Mouse (Mus musculus): ENCODE measurements around the gene Fam102a. TPM values are rescaled to one million over a fixed set of nuclear protein-coding genes. Genes with fewer than 3 reads are reported as not detected.

Fam102a gene
- total and polyA plus RNA-seq, 3 experiments = 28.7 to 35.0 (median 32.7) TPM

GRCm38 (mm10) chr2:32568149-32568548 lies 33.0 kb downstream of the Fam102a start:
- H3K4me3 ChIP-seq (ENCODE audit: low read depth, low read length) = no peak overlapping the region; the same call in 1 of the 2 replicates
- no peak for TF ChIP-seq TAL1 (conservative IDR thresholded peaks at IDR 0.05; ENCODE audit: low read depth, low read length)
- H3K36me3 ChIP-seq (replicated peaks) = peaks cover 76% of the 10 kb centered on the region
- DNase-seq (ENCODE audit: low spot score) (peak; percentile 21), ATAC-seq (ENCODE audit: extremely low read depth, insufficient number of reproducible peaks, low FRiP score, poor library complexity, severe bottlenecking) (no peak)
- H3K9me3 ChIP-seq (replicated peaks) = no peaks in the 10 kb centered on the region
- peaks cover 40% of the 10 kb centered on the region for H3K4me1 ChIP-seq (ENCODE audit: insufficient read depth, low read depth, low read length)
- H3K27me3 ChIP-seq (ENCODE audit: insufficient read depth, low read length) = no peaks in the 10 kb centered on the region

GRCm38 (mm10) chr2:32568941-32569340 lies 33.8 kb downstream of the Fam102a start:
- H3K36me3 ChIP-seq (replicated peaks) = peaks cover 76% of the 10 kb centered on the region
- ATAC-seq (ENCODE audit: extremely low read depth, insufficient number of reproducible peaks, low FRiP score, poor library complexity, severe bottlenecking) = no peak

GRCm38 (mm10) chr2:32570698-32571494 lies 35.8 kb downstream of the Fam102a start, which contains the start of gene Dpm2:
Gene Dpm2 (plus strand): TSS chr2:32570858.
- Histone ChIP-seq H3K4me1 (ENCODE audit: insufficient read depth, low read depth, low read length) (peaks cover 44% of the 10 kb centered on the region), H3K27me3 (ENCODE audit: insufficient read depth, low read length) (peaks cover 5% of the 10 kb centered on the region; the same call in 1 of the 2 replicates), H3K4me3 (ENCODE audit: low read depth, low read length) (peak within 1 kb of the TSS; percentile 77), H3K9me3 (replicated peaks) (no peaks in the 10 kb centered on the region), H3K36me3 (replicated peaks) (peaks cover 72% of the 10 kb centered on the region)
- ATAC-seq (ENCODE audit: extremely low read depth, insufficient number of reproducible peaks, low FRiP score, poor library complexity, severe bottlenecking) = peak; percentile 81
- DNase-seq (ENCODE audit: low spot score) = peak; percentile 96
- TF ChIP-seq GATA1 (IDR thresholded peaks at IDR 0.05; ENCODE audit: borderline replicate concordance, low read length) (no peak), CTCF (IDR thresholded peaks at IDR 0.05; ENCODE audit: low read depth, low read length) (no peak), TAL1 (conservative IDR thresholded peaks at IDR 0.05; ENCODE audit: low read depth, low read length) (no peak), POLR2AphosphoS5 (IDR thresholded peaks at IDR 0.05; ENCODE audit: insufficient replicate concordance, low read depth, low read length) (no peak), GATA2 (IDR thresholded peaks at IDR 0.05; ENCODE audit: borderline replicate concordance, low read depth, low read length) (no peak)

More at GRCm38 (mm10) chr2:32568941-32569340, 33.8 kb downstream of the Fam102a start:
- TF ChIP-seq GATA2 (IDR thresholded peaks at IDR 0.05; ENCODE audit: borderline replicate concordance, low read depth, low read length) (no peak), CTCF (IDR thresholded peaks at IDR 0.05; ENCODE audit: low read depth, low read length) (no peak), GATA1 (IDR thresholded peaks at IDR 0.05; ENCODE audit: borderline replicate concordance, low read length) (no peak), POLR2AphosphoS5 (IDR thresholded peaks at IDR 0.05; ENCODE audit: insufficient replicate concordance, low read depth, low read length) (no peak), TAL1 (conservative IDR thresholded peaks at IDR 0.05; ENCODE audit: low read depth, low read length) (no peak)
- Histone ChIP-seq H3K27me3 (ENCODE audit: insufficient read depth, low read length) (no peaks in the 10 kb centered on the region), H3K4me3 (ENCODE audit: low read depth, low read length) (no peak overlapping the region), H3K4me1 (ENCODE audit: insufficient read depth, low read depth, low read length) (peaks cover 41% of the 10 kb centered on the region), H3K9me3 (replicated peaks) (no peaks in the 10 kb centered on the region)
- DNase-seq (ENCODE audit: low spot score) = no peak

GRCm38 (mm10) chr2:32572196-32572595 lies 37.1 kb downstream of the Fam102a start:
- Histone ChIP-seq H3K4me3 (ENCODE audit: low read depth, low read length) (peak overlapping the region; percentile 77; the same call in 1 of the 2 replicates), H3K9me3 (replicated peaks) (no peaks in the 10 kb centered on the region), H3K36me3 (replicated peaks) (peaks cover 66% of the 10 kb centered on the region), H3K27me3 (ENCODE audit: insufficient read depth, low read length) (peaks cover 8% of the 10 kb centered on the region; the same call in 1 of the 2 replicates), H3K4me1 (ENCODE audit: insufficient read depth, low read depth, low read length) (peaks cover 36% of the 10 kb centered on the region)
- DNase-seq (ENCODE audit: low spot score) (no peak), ATAC-seq (ENCODE audit: extremely low read depth, insufficient number of reproducible peaks, low FRiP score, poor library complexity, severe bottlenecking) (no peak)
- no peak for TF ChIP-seq GATA1 (IDR thresholded peaks at IDR 0.05; ENCODE audit: borderline replicate concordance, low read length)
- no peak for TF ChIP-seq POLR2AphosphoS5 (IDR thresholded peaks at IDR 0.05; ENCODE audit: insufficient replicate concordance, low read depth, low read length)
- TF ChIP-seq TAL1 (conservative IDR thresholded peaks at IDR 0.05; ENCODE audit: low read depth, low read length) = no peak
- TF ChIP-seq CTCF (IDR thresholded peaks at IDR 0.05; ENCODE audit: low read depth, low read length) = no peak

GRCm38 (mm10) chr2:32574497-32574896 lies 39.4 kb downstream of the Fam102a start, which contains the start of gene Pip5kl1:
Gene Pip5kl1 (plus strand): TSS chr2:32574797.
- TF ChIP-seq POLR2AphosphoS5 (IDR thresholded peaks at IDR 0.05; ENCODE audit: insufficient replicate concordance, low read depth, low read length) (no peak), GATA1 (IDR thresholded peaks at IDR 0.05; ENCODE audit: borderline replicate concordance, low read length) (no peak), CTCF (IDR thresholded peaks at IDR 0.05; ENCODE audit: low read depth, low read length) (no peak), TAL1 (conservative IDR thresholded peaks at IDR 0.05; ENCODE audit: low read depth, low read length) (no peak), GATA2 (IDR thresholded peaks at IDR 0.05; ENCODE audit: borderline replicate concordance, low read depth, low read length) (no peak)
- Histone ChIP-seq H3K27me3 (ENCODE audit: insufficient read depth, low read length) (peaks cover 22% of the 10 kb centered on the region), H3K9me3 (replicated peaks) (no peaks in the 10 kb centered on the region), H3K4me1 (ENCODE audit: insufficient read depth, low read depth, low read length) (peaks cover 29% of the 10 kb centered on the region), H3K4me3 (ENCODE audit: low read depth, low read length) (no peak within 1 kb of the TSS), H3K36me3 (replicated peaks) (peaks cover 46% of the 10 kb centered on the region)
- DNase-seq (ENCODE audit: low spot score) (no peak), ATAC-seq (ENCODE audit: extremely low read depth, insufficient number of reproducible peaks, low FRiP score, poor library complexity, severe bottlenecking) (no peak)

- H3K9me3 ChIP-seq (replicated peaks) = no peaks in the 10 kb centered on the region
- H3K4me1 ChIP-seq (ENCODE audit: insufficient read depth, low read depth, low read length) = peaks cover 29% of the 10 kb centered on the region
- TF ChIP-seq POLR2AphosphoS5 (IDR thresholded peaks at IDR 0.05; ENCODE audit: insufficient replicate concordance, low read depth, low read length) (no peak), CTCF (IDR thresholded peaks at IDR 0.05; ENCODE audit: low read depth, low read length) (peak; percentile 74)
- DNase-seq (ENCODE audit: low spot score) = no peak
- H3K36me3 ChIP-seq (replicated peaks) = peaks cover 46% of the 10 kb centered on the region
- no peak overlapping the region for H3K4me3 ChIP-seq (ENCODE audit: low read depth, low read length)
- ATAC-seq (ENCODE audit: extremely low read depth, insufficient number of reproducible peaks, low FRiP score, poor library complexity, severe bottlenecking) = no peak
- peaks cover 27% of the 10 kb centered on the region for H3K27me3 ChIP-seq (ENCODE audit: insufficient read depth, low read length)
These were observed 39.9 kb downstream of the Fam102a start for GRCm38 (mm10) chr2:32574901-32575585.

Data from G1E (cell line).